Mouse (Mus musculus) embryonic stem cell, embryonic (primary cell): ENCODE results near the gene Ppp2r5a.

Source experiments
- CTCF ChIA-PET, 4 experiments: fragments of 300-600 bp in 2 of 4; fragments of 350-600 bp in 2 of 4; sonication (Branson Sonifier 250); formaldehyde crosslinking; loops; one replicate each; lab custom pipeline; 2022; ENCODE audit warnings: inconsistent platforms in 2 of 4; lab: Charles Lee
- POLR2A ChIA-PET, 4 experiments: fragments of 300-600 bp in 2 of 4; fragments of 350-600 bp in 2 of 4; sonication (Branson Sonifier 250); formaldehyde crosslinking; loops; one replicate each; lab custom pipeline; 2022; ENCODE audit warnings: antibody characterized with exemption in 4 of 4, inconsistent platforms in 1 of 4; lab: Charles Lee

Gene Ppp2r5a

DNA sequence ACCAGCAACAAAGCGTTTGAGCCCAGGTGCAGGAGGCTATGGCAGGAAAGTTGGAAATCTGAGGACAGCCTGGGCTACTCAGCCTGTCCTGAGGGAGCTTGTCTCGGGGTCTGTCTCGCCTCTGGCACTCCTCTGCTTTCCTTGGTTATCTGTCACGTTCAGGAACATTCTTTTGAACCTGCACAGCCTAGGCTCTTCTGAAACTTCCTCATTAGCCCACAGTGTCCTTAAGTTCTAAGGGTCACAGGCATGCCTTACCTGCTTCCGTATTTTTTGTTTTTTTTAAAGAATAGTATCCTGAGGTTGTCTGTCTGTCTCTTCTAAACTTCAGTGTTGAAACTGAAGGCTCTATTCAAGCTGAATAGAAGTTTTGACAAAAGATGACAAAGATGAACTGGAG lies at the start of gene Ppp2r5a:
Ppp2r5a (minus strand) TSS at position 199 of the 400 bp plus-strand sequence.
- CTCF ChIA-PET = no interaction called here
- POLR2A ChIA-PET = interaction anchor here in 1 of 4 experiments (1.3 to 1.6 kb wide), 2 partner anchors 10 to 20 kb away, joined by 3 to 5 read pairs; no protein-coding TSS in a partner anchor

DNA sequence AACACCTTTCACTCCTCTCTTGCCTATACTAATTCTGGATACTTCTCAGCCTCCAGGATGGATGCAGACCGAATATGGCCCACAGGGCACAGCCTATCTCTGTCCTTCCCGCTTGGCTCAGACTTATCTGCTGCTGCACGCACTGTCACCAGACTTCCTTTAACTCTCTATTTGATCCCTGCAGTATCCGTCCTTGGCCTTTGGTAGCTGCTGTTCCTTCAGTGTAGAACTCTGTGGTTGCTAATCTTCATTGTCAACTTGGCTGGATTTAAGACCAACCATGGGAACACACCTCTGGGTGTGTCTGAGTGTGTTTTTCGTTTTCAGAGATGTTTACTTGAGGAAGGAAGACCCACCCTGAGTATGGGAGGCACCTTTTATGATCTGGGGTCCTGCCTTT lies 47.5 kb upstream of the Ppp2r5a start:
- ChIA-PET CTCF (no interaction called here), POLR2A (interaction anchor here in 1 of 4 experiments (1.5 kb wide), 1 partner anchor 31 kb away, joined by 3 read pairs; no protein-coding TSS in a partner anchor)

DNA sequence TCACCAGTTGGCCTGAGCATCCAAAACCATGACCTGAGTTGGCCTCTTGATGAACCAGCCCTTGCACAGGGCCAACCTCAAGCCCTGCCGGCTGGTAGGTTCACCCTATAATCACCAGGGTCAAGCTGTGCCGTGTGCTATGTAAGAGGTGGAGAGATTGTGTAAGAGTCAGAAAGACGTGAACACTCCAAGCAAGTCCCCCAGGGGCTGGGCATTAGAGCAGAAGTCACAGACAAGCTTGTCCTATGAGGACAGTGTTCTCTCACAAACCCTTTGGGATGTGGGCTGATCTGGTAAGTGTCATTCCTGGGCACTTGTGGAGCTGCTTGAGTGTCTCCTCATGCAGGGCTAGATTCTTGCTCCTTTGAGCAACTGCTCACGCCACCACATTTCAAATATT lies 46.5 kb upstream of the Ppp2r5a start:
- POLR2A ChIA-PET = interaction anchor here in 1 of 4 experiments (0.8 to 1.5 kb wide), 2 partner anchors 30 to 85 kb away, joined by 3 read pairs; no protein-coding TSS in a partner anchor

DNA sequence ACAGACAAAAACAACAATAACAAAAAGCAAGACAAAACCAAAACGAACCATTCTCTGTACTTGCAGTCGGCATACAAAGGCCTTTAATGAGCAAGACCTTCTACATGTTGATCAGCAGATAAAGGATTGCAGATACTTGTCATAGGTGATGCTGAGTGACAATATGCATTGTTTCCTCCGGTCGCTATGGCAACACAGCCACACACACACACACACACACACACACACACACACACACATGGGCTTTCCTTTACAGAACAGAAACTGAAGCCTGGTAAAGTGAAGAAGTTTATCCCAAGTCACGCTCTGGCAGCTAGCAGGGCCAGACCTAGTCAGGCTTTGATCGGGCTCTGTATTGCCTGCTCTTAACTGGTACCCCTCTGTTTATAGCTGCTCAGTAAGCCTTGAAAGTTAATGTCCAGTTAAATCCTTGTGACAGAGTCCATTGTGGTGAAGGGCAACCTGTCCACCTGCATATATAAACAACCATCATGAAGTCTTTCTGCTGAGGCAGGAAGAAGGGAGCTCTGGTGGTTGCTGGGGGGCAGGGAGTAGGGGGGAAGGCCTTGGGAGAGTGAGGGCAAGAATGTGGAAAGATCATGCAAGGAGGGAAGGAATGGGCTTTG lies 44.4 kb upstream of the Ppp2r5a start:
- ChIA-PET POLR2A (interaction anchor here in 2 of 4 experiments (0.6 to 1.6 kb wide), 3 partner anchors 50 to 346 kb away, joined by 3 to 6 read pairs (median 4); no protein-coding TSS in a partner anchor), CTCF (interaction anchor here in 2 of 4 experiments (0.5 to 0.6 kb wide), 2 partner anchors 325 to 616 kb away, joined by 3 read pairs; no protein-coding TSS in a partner anchor)

More for the DNA sequence above, 46.5 kb upstream of the Ppp2r5a start:
- CTCF ChIA-PET = no interaction called here

DNA sequence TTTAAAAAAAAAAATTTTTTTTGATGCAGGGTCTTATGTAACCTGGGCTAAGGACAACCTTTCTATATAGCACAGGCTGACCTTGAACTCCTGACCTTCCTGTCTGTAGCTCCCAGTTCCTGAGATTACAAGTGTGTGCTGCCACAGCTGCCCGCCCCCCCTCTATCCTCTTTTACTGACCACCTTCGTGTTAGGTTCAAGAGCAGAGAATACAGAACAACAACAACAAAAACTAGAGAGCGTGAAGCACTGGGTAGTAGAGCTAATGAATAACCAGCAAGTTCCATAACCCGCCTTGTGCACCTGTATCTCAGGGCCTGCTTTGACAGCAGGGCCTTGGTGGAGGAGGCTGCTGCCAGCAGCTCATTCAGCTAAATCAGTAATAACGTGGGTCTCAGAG lies 43.2 kb upstream of the Ppp2r5a start:
- ChIA-PET CTCF (interaction anchor here in 2 of 4 experiments (0.7 to 1.0 kb wide), 3 partner anchors 39 to 372 kb away, joined by 3 read pairs; no protein-coding TSS in a partner anchor), POLR2A (interaction anchor here in 3 of 4 experiments (0.6 to 2.6 kb wide), 10 partner anchors 11 to 340 kb away, joined by 3 to 20 read pairs (median 4); partner anchors contain the start of genes Dtl (in 1 of the 3) and Ints7 (in 1 of the 3))

DNA sequence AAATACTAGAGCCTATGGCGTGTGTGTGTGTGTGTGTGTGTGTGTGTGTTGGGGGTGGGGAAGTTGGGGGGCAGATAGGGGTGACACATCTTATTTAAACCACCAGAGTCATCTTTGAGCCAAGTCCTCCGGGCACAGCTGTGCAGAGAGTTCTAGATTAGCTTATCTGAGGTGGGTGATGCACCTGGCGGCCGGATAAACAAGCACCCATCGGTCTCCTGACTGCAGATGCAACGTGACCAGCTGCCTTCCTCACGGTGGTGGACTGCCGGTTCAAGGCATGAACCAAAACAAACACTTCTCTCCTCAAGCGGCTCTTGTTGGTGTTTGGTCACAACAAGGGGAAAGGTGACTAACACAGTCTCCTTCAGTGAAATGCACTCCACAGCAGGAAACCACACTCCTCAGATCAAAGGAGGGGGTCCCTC lies 42.8 kb upstream of the Ppp2r5a start:
- ChIA-PET CTCF (interaction anchor here in 3 of 4 experiments (0.7 to 1.0 kb wide), 4 partner anchors 39 to 372 kb away, joined by 3 read pairs; no protein-coding TSS in a partner anchor), POLR2A (interaction anchor here in 3 of 4 experiments (0.8 to 2.6 kb wide), 11 partner anchors 10 to 340 kb away, joined by 3 to 20 read pairs (median 4); partner anchors contain the start of genes Dtl (in 1 of the 3) and Ints7 (in 1 of the 3))

DNA sequence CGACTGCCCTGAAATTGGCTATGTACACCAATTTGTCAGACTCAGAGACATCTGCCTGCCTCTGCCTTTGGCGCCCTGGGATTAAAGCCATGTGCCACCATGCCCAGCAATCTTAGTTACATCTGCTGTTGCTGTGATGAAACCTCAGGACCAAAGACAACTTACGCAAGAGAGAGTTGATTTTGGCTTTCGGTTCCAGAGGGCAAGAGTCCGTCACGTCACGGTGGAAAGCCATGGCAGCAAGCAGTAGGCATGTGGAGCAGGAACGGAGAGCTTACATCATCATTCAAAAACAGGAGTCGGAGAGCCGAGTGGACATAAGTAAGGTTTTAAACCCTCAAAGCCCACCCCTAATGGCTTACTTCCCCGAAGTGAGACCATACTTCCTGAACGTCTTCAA lies 42.3 kb upstream of the Ppp2r5a start:
- CTCF ChIA-PET = interaction anchor here in 2 of 4 experiments (1.0 kb wide), 2 partner anchors 54 to 81 kb away, joined by 3 read pairs; no protein-coding TSS in a partner anchor

DNA sequence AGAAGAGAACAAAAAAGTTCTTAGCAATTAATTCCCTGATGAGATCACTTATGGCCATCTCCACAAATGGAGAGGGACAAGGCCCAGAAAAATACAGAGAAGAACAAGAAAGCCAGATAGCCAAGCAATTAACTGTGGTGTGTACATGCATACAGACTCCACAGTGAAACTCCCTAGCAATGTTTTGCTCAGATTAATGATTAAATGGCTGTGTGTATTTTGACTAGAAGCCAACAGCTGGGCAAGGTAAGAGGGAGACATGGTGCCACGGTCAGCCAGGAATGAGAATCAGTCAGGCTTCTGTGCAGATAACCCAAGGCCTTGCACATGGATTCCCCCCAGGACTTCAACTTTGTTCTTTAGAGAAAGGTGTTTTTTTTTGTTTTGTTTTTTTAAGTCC lies 41.4 kb upstream of the Ppp2r5a start:
- ChIA-PET CTCF (no interaction called here), POLR2A (interaction anchor here in 2 of 4 experiments (0.6 to 2.6 kb wide), 3 partner anchors 9 to 265 kb away, joined by 3 to 8 read pairs (median 6); no protein-coding TSS in a partner anchor)

More for the DNA sequence above, 42.3 kb upstream of the Ppp2r5a start:
- POLR2A ChIA-PET = interaction anchor here in 3 of 4 experiments (0.9 to 2.6 kb wide), 9 partner anchors 10 to 341 kb away, joined by 3 to 20 read pairs (median 4); partner anchors contain the start of genes Dtl (in 1 of the 3) and Ints7 (in 1 of the 3)

DNA sequence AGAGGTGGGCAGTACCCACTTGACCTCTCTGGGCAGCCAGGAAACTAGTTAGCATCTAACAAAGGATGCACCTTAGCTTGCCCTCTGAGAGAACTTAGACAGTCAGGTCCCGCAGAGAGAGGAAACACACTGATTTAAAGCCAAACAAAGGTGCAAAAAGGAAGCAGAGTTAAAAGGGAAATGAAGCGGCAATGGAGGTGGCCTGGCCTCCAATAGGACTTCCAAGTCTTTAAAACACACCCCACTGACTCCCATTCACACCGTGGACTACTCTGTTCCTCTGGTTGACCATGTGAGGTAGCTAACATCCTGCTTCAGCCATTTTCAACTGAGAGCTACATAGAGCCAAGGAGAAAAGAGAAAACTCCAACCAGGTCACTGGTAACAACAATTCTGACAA lies 35.9 kb upstream of the Ppp2r5a start:
- ChIA-PET POLR2A (interaction anchor here in 3 of 4 experiments (1.0 to 5.4 kb wide), 6 partner anchors 18 to 83 kb away, joined by 3 to 31 read pairs (median 4); no protein-coding TSS in a partner anchor), CTCF (interaction anchor here in 1 of 4 experiments (0.5 kb wide), 1 partner anchor 45 kb away, joined by 8 read pairs; no protein-coding TSS in a partner anchor)

DNA sequence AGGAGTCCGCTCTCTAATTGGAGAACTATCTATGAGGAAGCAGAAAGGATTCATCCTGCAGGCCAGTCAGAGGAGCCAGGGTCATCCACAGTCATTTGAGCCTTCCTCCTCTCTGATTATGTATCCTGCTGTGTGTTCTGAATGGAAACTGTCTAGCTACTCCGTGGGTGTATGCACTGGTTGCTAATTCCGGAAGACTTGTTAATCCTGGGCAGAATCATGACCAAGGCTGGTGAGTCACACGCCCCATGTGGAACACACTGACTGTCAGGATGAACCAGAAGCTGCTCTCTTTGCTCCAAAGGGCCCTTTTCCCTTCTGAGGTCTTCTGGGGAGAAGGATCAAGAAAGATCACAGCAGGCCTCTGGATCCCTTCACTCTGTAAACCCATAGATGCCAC lies 35.5 kb upstream of the Ppp2r5a start:
- CTCF ChIA-PET = no interaction called here
- POLR2A ChIA-PET = interaction anchor here in 3 of 4 experiments (0.6 to 5.4 kb wide), 7 partner anchors 16 to 41 kb away, joined by 3 to 31 read pairs (median 4); no protein-coding TSS in a partner anchor

DNA sequence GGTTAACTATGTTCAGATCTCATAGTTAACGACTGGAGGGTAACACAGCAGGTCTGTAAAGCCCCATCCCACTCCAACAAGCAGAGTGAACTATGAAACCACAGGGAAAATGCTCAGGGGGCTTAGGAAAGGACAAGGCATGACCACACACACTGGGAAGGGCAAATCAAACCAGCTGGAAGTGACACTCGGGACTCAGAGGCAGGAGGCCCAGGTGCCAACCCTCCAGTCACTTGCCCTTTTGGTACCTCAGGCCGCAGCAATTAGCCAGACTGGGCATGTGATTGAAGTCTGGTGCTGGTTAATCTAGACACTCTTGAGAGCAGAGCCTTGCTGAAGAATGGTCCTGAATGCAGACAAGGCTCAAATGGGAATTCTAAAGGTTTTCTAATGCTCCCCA lies 33.6 kb upstream of the Ppp2r5a start:
- POLR2A ChIA-PET = interaction anchor here in 3 of 4 experiments (1.3 to 5.4 kb wide), 4 partner anchors 9 to 39 kb away, joined by 5 to 31 read pairs (median 9); no protein-coding TSS in a partner anchor

DNA sequence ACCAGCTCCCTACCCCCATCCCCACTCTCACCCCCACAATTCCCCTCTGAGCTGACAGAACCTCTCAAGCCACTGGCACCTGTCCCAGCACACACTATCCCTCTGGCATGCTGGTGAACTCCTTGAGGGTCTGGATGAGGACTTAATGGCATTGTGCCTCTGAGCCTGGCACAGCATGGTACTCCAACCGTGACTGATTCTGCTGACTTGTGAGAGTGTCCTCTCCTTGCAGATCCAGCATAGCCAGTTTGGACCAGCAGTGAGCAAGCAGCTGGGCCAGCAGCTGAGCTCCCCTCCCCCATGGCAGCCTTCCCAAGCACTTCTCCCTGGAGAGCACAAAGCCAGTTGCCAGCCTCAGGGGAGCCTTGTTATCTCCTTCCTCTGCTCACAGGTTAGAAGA lies 32.3 kb upstream of the Ppp2r5a start:
- POLR2A ChIA-PET = interaction anchor here in 3 of 4 experiments (0.7 to 5.4 kb wide), 7 partner anchors 10 to 82 kb away, joined by 3 to 31 read pairs (median 3); no protein-coding TSS in a partner anchor
- CTCF ChIA-PET = no interaction called here

More for the DNA sequence above, 33.6 kb upstream of the Ppp2r5a start:
- CTCF ChIA-PET = no interaction called here

DNA sequence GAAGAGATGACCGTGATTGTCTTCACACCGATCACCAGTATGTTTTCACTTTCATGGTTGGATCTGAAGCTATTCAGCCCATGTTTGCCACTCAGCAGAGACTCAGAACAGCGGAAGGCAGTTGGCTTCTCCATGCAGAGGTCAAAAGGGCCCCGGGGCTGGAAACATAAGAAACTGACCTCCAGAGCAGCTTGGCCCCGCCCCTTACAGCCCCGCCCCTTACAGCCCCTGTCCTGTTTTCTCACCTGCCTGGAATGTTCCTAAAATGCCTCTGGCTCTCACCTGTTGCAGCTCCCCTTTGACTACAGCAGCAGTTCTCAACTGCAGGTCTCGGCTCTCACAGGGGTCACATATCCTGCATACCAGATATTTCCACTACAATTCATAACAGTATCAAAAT lies 29.5 kb upstream of the Ppp2r5a start:
- ChIA-PET POLR2A (interaction anchor here in 3 of 4 experiments (0.6 to 2.0 kb wide), 14 partner anchors 9 to 1017 kb away, joined by 3 to 16 read pairs (median 4); partner anchors contain the start of genes Lpgat1 (in 1 of the 3) and Vash2 (in 1 of the 3)), CTCF (interaction anchor here in 1 of 4 experiments (1.0 to 1.4 kb wide), 2 partner anchors 68 to 130 kb away, joined by 3 to 4 read pairs; no protein-coding TSS in a partner anchor)

DNA sequence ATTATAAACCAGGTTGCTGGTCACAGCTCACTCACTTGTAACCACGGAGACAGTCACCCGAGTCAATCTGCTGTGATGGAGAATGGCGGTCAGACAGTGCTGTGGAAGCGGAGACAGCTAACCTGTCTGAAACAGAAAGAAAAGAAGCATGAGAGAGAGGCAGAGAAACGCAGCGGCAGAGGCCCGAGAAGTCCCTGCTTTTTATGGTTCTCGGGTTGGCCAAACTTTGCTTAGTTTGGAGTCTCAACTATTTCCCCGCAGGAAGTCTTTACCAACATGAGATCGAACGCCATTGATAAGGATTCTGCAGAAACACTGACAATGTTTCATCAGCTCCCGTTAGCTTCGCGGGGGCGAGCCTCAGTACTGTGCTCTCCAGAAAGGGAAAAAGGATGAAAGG lies 29.0 kb upstream of the Ppp2r5a start:
- CTCF ChIA-PET = interaction anchor here in 2 of 4 experiments (0.6 to 1.4 kb wide), 3 partner anchors 11 to 131 kb away, joined by 3 to 4 read pairs (median 3); no protein-coding TSS in a partner anchor
- POLR2A ChIA-PET = interaction anchor here in 3 of 4 experiments (0.5 to 2.0 kb wide), 14 partner anchors 12 to 1018 kb away, joined by 3 to 16 read pairs (median 3); partner anchors contain the start of genes Lpgat1 (in 1 of the 3) and Vash2 (in 1 of the 3)

DNA sequence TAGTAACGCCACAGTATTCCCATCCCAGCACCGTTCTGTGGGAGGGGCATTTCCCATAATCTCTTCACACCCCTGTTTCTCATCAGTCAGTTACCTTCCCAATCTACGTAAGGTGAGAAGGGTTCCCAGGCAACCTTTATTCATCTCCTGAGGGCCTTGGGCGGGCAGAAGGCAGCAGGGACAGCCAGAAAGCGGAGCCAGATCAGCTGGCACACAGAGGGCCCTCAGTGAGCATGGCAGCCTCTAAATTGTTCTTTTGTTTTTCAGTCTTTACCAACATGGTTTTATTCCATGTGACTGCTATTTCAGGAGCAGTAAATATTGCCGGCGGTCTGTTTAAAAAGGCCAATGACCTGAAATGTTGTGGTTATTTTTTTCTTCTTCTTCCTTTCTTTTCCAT lies 27.0 kb upstream of the Ppp2r5a start:
- ChIA-PET CTCF (no interaction called here), POLR2A (interaction anchor here in 1 of 4 experiments (0.8 to 2.9 kb wide), 2 partner anchors 11 to 32 kb away, joined by 3 to 13 read pairs; no protein-coding TSS in a partner anchor)

DNA sequence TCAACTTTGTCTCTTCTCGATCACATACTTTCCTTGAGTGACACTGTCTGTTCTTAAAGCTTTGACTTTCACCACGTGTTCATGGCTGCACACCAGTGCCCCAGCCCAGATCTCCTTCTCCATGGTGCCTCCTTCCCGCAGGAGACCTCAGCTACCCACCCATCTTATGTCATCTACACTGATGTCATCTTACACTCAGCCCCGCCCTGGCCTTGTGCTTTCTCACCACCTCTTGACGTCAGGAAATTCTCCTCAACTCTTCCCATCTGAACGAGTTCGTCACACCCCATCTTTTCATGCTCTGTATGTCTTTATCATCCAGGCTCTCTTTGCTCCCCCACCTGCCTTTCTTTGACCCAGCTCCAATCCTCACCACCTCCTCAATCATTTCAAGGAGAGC lies 22.8 kb upstream of the Ppp2r5a start:
- POLR2A ChIA-PET = interaction anchor here in 2 of 4 experiments (0.7 to 2.6 kb wide), 4 partner anchors 11 to 29 kb away, joined by 5 to 14 read pairs (median 9); no protein-coding TSS in a partner anchor

DNA sequence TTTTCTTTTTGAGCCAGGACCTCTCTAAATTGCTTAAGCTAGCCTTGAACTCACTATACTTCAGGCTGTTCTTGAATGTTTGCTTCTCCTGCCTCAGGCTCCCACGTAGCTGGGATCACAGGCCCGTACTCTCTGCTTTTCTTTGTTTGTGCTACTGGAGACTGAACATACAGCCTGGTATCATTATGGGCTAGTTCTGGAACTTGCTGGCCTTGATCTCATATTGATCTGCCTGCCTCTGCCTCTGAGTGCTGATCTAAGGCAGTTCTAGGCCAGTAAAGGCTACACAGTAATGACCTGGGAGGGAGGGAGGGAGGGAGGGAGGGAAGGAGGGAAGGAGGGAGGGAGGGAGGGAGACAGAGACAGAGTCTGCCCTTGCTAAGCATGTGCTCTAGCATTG lies 20.1 kb upstream of the Ppp2r5a start:
- ChIA-PET CTCF (interaction anchor here in 1 of 4 experiments (0.6 kb wide), 1 partner anchor 395 kb away, joined by 7 read pairs; no protein-coding TSS in a partner anchor), POLR2A (interaction anchor here in 2 of 4 experiments (0.5 to 1.9 kb wide), 5 partner anchors 8 to 71 kb away, joined by 3 to 7 read pairs (median 4); no protein-coding TSS in a partner anchor)

More for the DNA sequence above, 22.8 kb upstream of the Ppp2r5a start:
- CTCF ChIA-PET = no interaction called here

DNA sequence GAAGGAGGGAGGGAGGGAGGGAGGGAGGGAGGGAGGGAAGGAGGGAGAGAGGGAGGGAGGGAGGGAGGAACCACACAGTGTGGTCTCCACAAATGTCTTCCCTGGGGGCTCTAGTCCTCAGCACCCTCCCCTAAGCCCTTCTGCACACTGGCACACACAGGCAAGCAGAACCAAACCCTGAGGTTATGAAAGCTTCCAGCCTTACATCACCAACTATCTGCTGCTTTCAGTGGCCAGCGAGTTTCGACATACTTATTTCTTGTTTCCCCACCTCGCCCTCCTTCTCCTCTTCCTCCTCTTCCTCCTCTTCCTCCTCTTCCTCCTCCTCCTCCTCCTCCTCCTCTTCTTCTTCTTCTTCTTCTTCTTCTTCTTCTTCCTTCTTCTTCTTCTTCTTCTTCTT lies 19.6 kb upstream of the Ppp2r5a start:
- CTCF ChIA-PET = interaction anchor here in 1 of 4 experiments (0.6 kb wide), 1 partner anchor 395 kb away, joined by 7 read pairs; no protein-coding TSS in a partner anchor

More for the DNA sequence above, 19.6 kb upstream of the Ppp2r5a start:
- POLR2A ChIA-PET = interaction anchor here in 1 of 4 experiments (1.0 to 1.9 kb wide), 3 partner anchors 10 to 25 kb away, joined by 3 to 7 read pairs (median 4); no protein-coding TSS in a partner anchor
